Mouse (Mus musculus) cerebellum, adult 8-10 months (tissue): ENCODE measurements around the gene Thap3.

Experiments
- DNase-seq: peaks from one replicate; pipeline ENCODE4 v3.0.0; 2022

The Thap3 gene

GRCm38 (mm10) chr4:152008622-152009075 is 19.9 kb upstream of the Thap3 start, which contains the start of gene Klhl21:
Gene Klhl21 (plus strand): TSS chr4:152008803.
- peak; percentile 92 for DNase-seq

GRCm38 (mm10) chr4:152008148-152008500 is 19.3 kb upstream of the Thap3 start:
- no peak for DNase-seq

- DNase-seq = peak; percentile 27
Observed at GRCm38 (mm10) chr4:152007481-152008147, 18.8 kb upstream of the Thap3 start.

GRCm38 (mm10) chr4:152006812-152007211 is 18.0 kb upstream of the Thap3 start:
- DNase-seq = no peak

- no peak for DNase-seq
Observed at GRCm38 (mm10) chr4:152006137-152006536, 17.3 kb upstream of the Thap3 start.

- no peak for DNase-seq
Observed at GRCm38 (mm10) chr4:152002063-152002462, 13.3 kb upstream of the Thap3 start.

GRCm38 (mm10) chr4:152001335-152001734 is 12.5 kb upstream of the Thap3 start:
- no peak for DNase-seq

- DNase-seq = no peak
Observed at GRCm38 (mm10) chr4:152000906-152001305, 12.1 kb upstream of the Thap3 start.

- DNase-seq = no peak
Observed at GRCm38 (mm10) chr4:151999481-151999880, 10.7 kb upstream of the Thap3 start.

- peak; percentile 22 for DNase-seq
Observed at GRCm38 (mm10) chr4:151997701-151998100, 8.9 kb upstream of the Thap3 start.

- no peak for DNase-seq
Observed at GRCm38 (mm10) chr4:151996951-151997222, 8.1 kb upstream of the Thap3 start.

- peak; percentile 97 for DNase-seq
Observed at GRCm38 (mm10) chr4:151996173-151996950, 7.6 kb upstream of the Thap3 start, which contains the start of gene Phf13. Gene Phf13 (minus strand): TSS chr4:151996258.

- DNase-seq = peak; percentile 59
Observed at GRCm38 (mm10) chr4:151995371-151996172, 6.8 kb upstream of the Thap3 start.

- peak; percentile 55 for DNase-seq
Observed at GRCm38 (mm10) chr4:151994228-151995171, 5.7 kb upstream of the Thap3 start.

GRCm38 (mm10) chr4:151993035-151993434 is 4.2 kb upstream of the Thap3 start:
- no peak for DNase-seq

- no peak for DNase-seq
Observed at GRCm38 (mm10) chr4:151992091-151992490, 3.3 kb upstream of the Thap3 start.

GRCm38 (mm10) chr4:151989110-151989488 is 302 bp upstream of the Thap3 start:
- DNase-seq = no peak

- DNase-seq = no peak
Observed at GRCm38 (mm10) chr4:151988014-151988341, 819 bp downstream of the Thap3 start.

GRCm38 (mm10) chr4:151986650-151987049 is 2.1 kb downstream of the Thap3 start:
- no peak for DNase-seq

GRCm38 (mm10) chr4:151985886-151986285 is 2.9 kb downstream of the Thap3 start:
- peak; percentile 52 for DNase-seq

- DNase-seq = no peak
Observed at GRCm38 (mm10) chr4:151983560-151983959, 5.2 kb downstream of the Thap3 start.

- DNase-seq = no peak
Observed at GRCm38 (mm10) chr4:151983043-151983442, 5.8 kb downstream of the Thap3 start.

- DNase-seq = peak; percentile 83
Observed at GRCm38 (mm10) chr4:151981363-151981762, 7.4 kb downstream of the Thap3 start.
